Mouse (Mus musculus): Measurements from ENCODE around the gene Srsf4. TPM values are rescaled to one million over a fixed set of nuclear protein-coding genes. Genes with fewer than 3 reads are reported as not detected.

The Srsf4 gene
- polyA plus RNA-seq, 1 experiment from 2014 or later, result 152 TPM

DNA sequence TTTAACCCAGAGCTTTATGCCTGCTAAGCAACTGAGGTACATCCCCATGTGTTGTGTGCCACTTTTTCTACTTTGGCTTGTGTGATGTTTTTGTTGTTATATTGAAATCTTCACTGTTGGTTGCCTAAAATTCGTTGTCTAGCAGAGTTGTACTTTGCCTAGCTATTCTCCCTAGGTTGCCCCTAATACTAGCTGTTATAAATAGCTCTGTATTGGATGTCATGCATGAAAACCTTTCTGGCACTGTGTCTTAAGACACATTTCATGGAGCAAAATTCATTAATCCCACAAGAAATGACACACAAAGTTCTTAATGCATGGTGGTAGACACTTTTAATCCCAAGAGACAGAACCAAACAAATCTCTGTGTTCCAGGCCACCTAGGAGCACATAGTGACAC is 6.3 kb downstream of the Srsf4 start:
- WGBS, result 95% methylated on average over 1 of the region's 1 CpGs
- peaks cover 69% of the 10 kb centered on the region for H3K4me1 ChIP-seq
- no peaks in the 10 kb centered on the region for H3K9me3 ChIP-seq
- no peak overlapping the region for H3K27ac ChIP-seq
- no peak for DNase-seq (ENCODE audit: extremely low spot score, low spot score)
- H3K4me3 ChIP-seq, result no peak overlapping the region
- H3K36me3 ChIP-seq (replicated peaks), result peaks cover 13% of the 10 kb centered on the region
- no peaks in the 10 kb centered on the region for H3K27me3 ChIP-seq (ENCODE audit: poor library complexity, severe bottlenecking)

DNA sequence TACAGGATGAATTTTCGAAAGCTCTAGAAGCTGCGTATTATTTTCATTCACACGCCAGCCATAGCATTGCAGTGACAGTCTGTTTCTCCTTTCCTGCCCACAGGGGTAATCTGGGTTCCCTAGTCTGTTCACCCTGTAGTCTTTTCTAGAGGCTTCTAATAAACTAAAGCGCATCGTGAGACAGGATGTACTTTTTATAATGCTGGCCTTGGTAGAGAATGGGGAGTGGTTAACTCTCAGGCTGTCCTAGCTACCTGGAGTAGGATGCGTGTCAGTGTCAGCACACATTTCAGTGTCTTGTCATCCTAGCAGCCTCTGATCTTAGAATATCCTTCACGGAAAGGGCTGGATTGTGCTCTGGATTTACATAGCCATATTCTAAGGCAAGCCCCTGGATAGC is 7.9 kb downstream of the Srsf4 start:
- WGBS, result 95% methylated on average over 7 of the region's 7 CpGs
- Histone ChIP-seq H3K36me3 (replicated peaks) (peaks cover 24% of the 10 kb centered on the region), H3K4me3 (no peak overlapping the region), H3K27ac (no peak overlapping the region), H3K9me3 (no peaks in the 10 kb centered on the region), H3K27me3 (ENCODE audit: poor library complexity, severe bottlenecking) (no peaks in the 10 kb centered on the region), H3K4me1 (peaks cover 53% of the 10 kb centered on the region)
- no peak for DNase-seq (ENCODE audit: extremely low spot score, low spot score)

GRCm38 (mm10) chr4:131883571-131883970 is 10.2 kb downstream of the Srsf4 start:
- WGBS, result 90% methylated on average over 6 of the region's 6 CpGs
- peaks cover 31% of the 10 kb centered on the region for H3K4me1 ChIP-seq
- H3K4me3 ChIP-seq, result no peak overlapping the region
- no peak overlapping the region for H3K27ac ChIP-seq
- DNase-seq (ENCODE audit: extremely low spot score, low spot score), result no peak
- no peaks in the 10 kb centered on the region for H3K27me3 ChIP-seq (ENCODE audit: poor library complexity, severe bottlenecking)
- H3K9me3 ChIP-seq, result no peaks in the 10 kb centered on the region
- H3K36me3 ChIP-seq (replicated peaks), result peaks cover 45% of the 10 kb centered on the region

DNA sequence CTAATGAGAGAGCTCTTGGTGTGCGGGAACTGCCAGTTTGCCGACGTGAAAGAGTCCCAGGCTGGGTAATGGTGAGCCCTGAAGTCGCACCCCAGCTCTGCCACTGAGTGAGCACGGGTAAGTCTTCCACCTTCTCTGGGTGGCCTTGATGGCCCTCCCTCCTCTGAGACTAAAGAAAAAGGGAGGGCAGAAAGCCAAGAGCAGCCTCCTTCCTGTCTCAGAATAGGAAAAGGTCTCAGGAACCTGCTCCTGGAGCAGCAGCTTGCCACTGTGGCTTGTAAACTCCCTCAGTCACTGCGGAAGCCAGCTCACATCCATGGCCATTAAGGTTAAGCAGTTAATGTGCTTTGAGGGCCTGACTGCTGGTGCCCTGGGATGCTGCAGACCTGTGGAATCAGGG is 12.0 kb downstream of the Srsf4 start:
- WGBS, result 90% methylated on average over 6 of the region's 6 CpGs
- peaks cover 24% of the 10 kb centered on the region for H3K4me1 ChIP-seq
- H3K9me3 ChIP-seq, result no peaks in the 10 kb centered on the region
- no peak overlapping the region for H3K27ac ChIP-seq
- H3K4me3 ChIP-seq, result no peak overlapping the region
- peaks cover 60% of the 10 kb centered on the region for H3K36me3 ChIP-seq (replicated peaks)
- H3K27me3 ChIP-seq (ENCODE audit: poor library complexity, severe bottlenecking), result no peaks in the 10 kb centered on the region
- DNase-seq (ENCODE audit: extremely low spot score, low spot score), result no peak

DNA sequence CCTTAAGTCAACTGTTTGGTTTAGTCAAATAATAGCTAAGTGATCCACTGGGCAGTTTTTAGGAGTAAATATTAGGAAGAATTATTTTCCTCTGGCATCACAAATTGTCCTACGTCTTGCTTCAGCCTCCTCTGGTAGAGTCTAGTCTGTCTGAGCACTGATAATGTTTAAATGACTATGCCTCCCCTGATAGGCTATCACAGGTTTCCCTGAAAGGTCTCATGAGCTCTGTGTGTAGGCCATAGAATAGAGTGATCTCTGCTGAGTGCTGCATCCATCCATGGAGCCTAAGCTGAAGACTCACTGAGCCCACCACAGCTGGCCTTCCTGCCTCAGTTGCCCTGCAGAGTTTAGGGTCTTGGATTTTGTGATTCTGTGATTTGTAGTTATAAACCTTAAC is 15.1 kb downstream of the Srsf4 start:
- Histone ChIP-seq H3K27me3 (ENCODE audit: poor library complexity, severe bottlenecking) (no peaks in the 10 kb centered on the region), H3K4me3 (no peak overlapping the region), H3K4me1 (peaks cover 3% of the 10 kb centered on the region), H3K9me3 (no peaks in the 10 kb centered on the region), H3K36me3 (replicated peaks) (peaks cover 92% of the 10 kb centered on the region), H3K27ac (no peak overlapping the region)
- no peak for DNase-seq (ENCODE audit: extremely low spot score, low spot score)
- 91% methylated on average over 1 of the region's 1 CpGs for WGBS

DNA sequence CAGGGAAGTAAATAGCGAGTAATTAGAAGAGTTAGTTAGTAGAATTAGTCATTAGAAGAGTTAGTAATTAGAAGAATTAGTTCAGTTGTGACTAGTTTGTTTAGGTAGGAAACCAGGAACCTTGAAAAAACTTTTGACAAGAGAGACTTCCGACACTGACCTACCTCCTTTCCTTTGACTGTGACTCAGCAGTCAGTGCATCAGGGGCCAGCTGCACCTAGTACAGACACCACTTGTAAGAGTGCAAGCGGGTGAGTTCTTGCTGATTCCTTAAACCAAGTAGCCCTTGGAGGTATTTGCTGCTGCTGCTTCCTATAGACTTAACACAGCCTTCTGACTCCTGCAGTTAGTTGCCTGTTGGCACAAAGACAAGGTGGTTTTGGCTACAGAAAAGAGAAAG is 17.3 kb downstream of the Srsf4 start:
- Histone ChIP-seq H3K9me3 (no peaks in the 10 kb centered on the region), H3K27me3 (ENCODE audit: poor library complexity, severe bottlenecking) (no peaks in the 10 kb centered on the region), H3K36me3 (replicated peaks) (peaks cover 92% of the 10 kb centered on the region), H3K4me3 (no peak overlapping the region), H3K27ac (no peak overlapping the region), H3K4me1 (no peaks in the 10 kb centered on the region)
- WGBS, result 89% methylated on average over 3 of the region's 3 CpGs
- DNase-seq (ENCODE audit: extremely low spot score, low spot score), result no peak

GRCm38 (mm10) chr4:131897109-131897508 is 23.7 kb downstream of the Srsf4 start:
- WGBS, result 94% methylated on average over 5 of the region's 5 CpGs
- H3K4me3 ChIP-seq, result no peak overlapping the region
- peaks cover 87% of the 10 kb centered on the region for H3K36me3 ChIP-seq (replicated peaks)
- H3K27ac ChIP-seq, result no peak overlapping the region
- H3K9me3 ChIP-seq, result peaks cover 2% of the 10 kb centered on the region; the same call in 1 of the 2 replicates
- no peak for DNase-seq (ENCODE audit: extremely low spot score, low spot score)
- H3K4me1 ChIP-seq, result no peaks in the 10 kb centered on the region
- H3K27me3 ChIP-seq (ENCODE audit: poor library complexity, severe bottlenecking), result no peaks in the 10 kb centered on the region

DNA sequence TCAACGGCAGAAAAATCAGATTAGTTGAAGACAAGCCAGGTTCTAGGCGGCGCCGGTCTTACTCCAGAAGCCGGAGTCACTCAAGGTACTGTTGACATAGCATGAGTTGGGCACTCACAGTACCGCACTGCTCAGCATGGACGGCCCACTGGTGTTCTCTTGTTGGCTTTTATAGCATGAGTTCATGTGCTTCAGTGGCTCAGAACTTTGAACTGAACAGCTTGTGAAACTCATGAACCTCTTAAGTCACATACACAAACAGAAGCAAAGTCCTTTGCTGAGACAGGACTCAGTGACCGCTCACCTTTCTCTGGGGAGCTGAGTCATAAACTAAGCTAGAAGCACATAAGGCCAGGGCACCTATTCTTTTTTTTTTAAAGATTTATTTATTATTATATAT is 24.4 kb downstream of the Srsf4 start:
- Histone ChIP-seq H3K4me3 (no peak overlapping the region), H3K4me1 (no peaks in the 10 kb centered on the region), H3K27ac (no peak overlapping the region), H3K36me3 (replicated peaks) (peaks cover 87% of the 10 kb centered on the region), H3K27me3 (ENCODE audit: poor library complexity, severe bottlenecking) (no peaks in the 10 kb centered on the region), H3K9me3 (peaks cover 2% of the 10 kb centered on the region; the same call in 1 of the 2 replicates)
- 96% methylated on average over 8 of the region's 8 CpGs for WGBS
- no peak for DNase-seq (ENCODE audit: extremely low spot score, low spot score)

DNA sequence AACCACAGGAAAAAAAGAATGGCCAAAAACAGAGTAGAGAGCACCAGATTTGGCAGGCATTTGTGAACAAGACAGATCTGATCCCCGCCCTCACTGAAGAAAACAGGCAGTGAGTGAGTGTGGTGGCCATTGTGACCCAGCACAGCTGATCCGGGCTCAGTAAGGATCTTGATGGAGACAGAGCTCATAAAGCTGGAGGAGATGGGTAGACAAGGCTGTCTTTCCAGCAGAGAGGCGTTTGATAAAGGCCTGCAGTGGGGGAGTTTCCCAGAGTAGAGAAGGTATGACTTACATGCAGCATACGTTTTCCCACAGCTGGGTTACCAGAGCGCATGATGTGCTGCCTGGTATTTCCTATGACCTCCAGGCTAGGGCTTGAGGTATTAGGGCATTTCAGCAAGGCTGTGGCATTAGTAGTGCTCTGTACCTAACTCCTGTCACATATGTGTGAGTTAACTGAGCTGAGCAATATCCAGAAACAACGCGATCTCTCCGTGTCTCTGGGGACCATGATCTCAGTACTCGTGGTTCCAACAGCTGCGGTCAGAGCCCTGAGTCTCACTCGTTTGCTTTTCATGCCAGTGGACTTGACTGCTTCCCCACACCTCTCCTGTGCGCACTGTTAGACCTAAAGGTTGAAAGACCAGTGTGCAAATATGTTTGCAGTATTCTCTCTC is 25.2 kb downstream of the Srsf4 start:
- Histone ChIP-seq H3K36me3 (replicated peaks) (peaks cover 85% of the 10 kb centered on the region), H3K27ac (no peak overlapping the region)
- whole genome bisulfite sequencing, result 94% methylated on average over 12 of the region's 12 CpGs

GRCm38 (mm10) chr4:131899180-131899554 is 25.8 kb downstream of the Srsf4 start:
- DNase-seq (ENCODE audit: extremely low spot score, low spot score), result no peak
- Histone ChIP-seq H3K4me1 (no peaks in the 10 kb centered on the region), H3K4me3 (no peak overlapping the region), H3K27ac (no peak overlapping the region), H3K36me3 (replicated peaks) (peaks cover 85% of the 10 kb centered on the region), H3K9me3 (peaks cover 2% of the 10 kb centered on the region; the same call in 1 of the 2 replicates), H3K27me3 (ENCODE audit: poor library complexity, severe bottlenecking) (no peaks in the 10 kb centered on the region)
- WGBS, result 95% methylated on average over 6 of the region's 6 CpGs

More for the DNA sequence above, 25.2 kb downstream of the Srsf4 start:
- DNase-seq (ENCODE audit: extremely low spot score, low spot score), result no peak
- peaks cover 2% of the 10 kb centered on the region; the same call in 1 of the 2 replicates for H3K9me3 ChIP-seq
- H3K4me1 ChIP-seq, result no peaks in the 10 kb centered on the region
- no peak overlapping the region for H3K4me3 ChIP-seq
- H3K27me3 ChIP-seq (ENCODE audit: poor library complexity, severe bottlenecking), result no peaks in the 10 kb centered on the region

GRCm38 (mm10) chr4:131901090-131901489 is 27.7 kb downstream of the Srsf4 start:
- no peak overlapping the region for H3K27ac ChIP-seq
- 96% methylated on average over 15 of the region's 15 CpGs for WGBS
- H3K4me1 ChIP-seq, result no peaks in the 10 kb centered on the region
- no peaks in the 10 kb centered on the region for H3K27me3 ChIP-seq (ENCODE audit: poor library complexity, severe bottlenecking)
- peaks cover 93% of the 10 kb centered on the region for H3K36me3 ChIP-seq (replicated peaks)
- peaks cover 2% of the 10 kb centered on the region; the same call in 1 of the 2 replicates for H3K9me3 ChIP-seq
- no peak overlapping the region for H3K4me3 ChIP-seq
- DNase-seq (ENCODE audit: extremely low spot score, low spot score), result no peak

DNA sequence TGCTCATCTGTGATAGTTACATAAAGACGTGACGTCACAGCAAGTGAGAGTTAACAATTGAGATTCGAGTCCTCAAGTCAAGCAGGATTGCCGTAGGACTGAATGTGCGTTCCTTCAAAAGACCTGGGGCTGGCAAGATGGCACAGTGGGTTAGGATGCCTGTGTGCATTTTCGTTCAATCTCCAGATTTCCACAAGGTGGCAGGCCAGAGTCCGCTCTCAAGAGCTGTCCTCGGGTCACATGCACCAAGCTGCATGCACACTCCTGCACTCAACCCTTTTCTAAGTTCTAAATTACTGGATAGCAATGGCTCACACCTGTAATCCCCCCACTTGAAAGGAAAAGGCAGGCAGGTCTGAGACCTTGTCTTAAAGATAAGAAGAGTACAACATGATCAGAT is 31.1 kb downstream of the Srsf4 start:
- Histone ChIP-seq H3K4me1 (peaks cover 2% of the 10 kb centered on the region), H3K27ac (no peak overlapping the region), H3K4me3 (no peak overlapping the region), H3K36me3 (replicated peaks) (peaks cover 69% of the 10 kb centered on the region), H3K9me3 (no peaks in the 10 kb centered on the region; the same call in 1 of the 2 replicates), H3K27me3 (ENCODE audit: poor library complexity, severe bottlenecking) (no peaks in the 10 kb centered on the region)
- 55% methylated on average over 8 of the region's 8 CpGs for WGBS
- peak; percentile 48 for DNase-seq (ENCODE audit: extremely low spot score, low spot score)

- Histone ChIP-seq H3K36me3 (replicated peaks) (peaks cover 50% of the 10 kb centered on the region), H3K27me3 (ENCODE audit: poor library complexity, severe bottlenecking) (peaks cover 10% of the 10 kb centered on the region), H3K4me3 (no peak overlapping the region), H3K4me1 (peaks cover 21% of the 10 kb centered on the region), H3K9me3 (no peaks in the 10 kb centered on the region; the same call in 1 of the 2 replicates), H3K27ac (no peak overlapping the region)
- 83% methylated on average over 6 of the region's 6 CpGs for WGBS
- no peak for DNase-seq (ENCODE audit: extremely low spot score, low spot score)
These were observed 33.0 kb downstream of the Srsf4 start for GRCm38 (mm10) chr4:131906423-131906822.
